Mouse (Mus musculus) left cerebral cortex, adult 6 months (tissue): ENCODE measurements around the gene Madd. TPM values are rescaled to one million over a fixed set of nuclear protein-coding genes. Genes with fewer than 3 reads are reported as not detected.

ENCODE experiments used
- long read RNA-seq, 2 experiments: library from polyadenylated mRNA; unstranded; transcript quantifications; one replicate each; pipeline ENCODE4 v2.0.0; 2019 to 2020
- polyA plus RNA-seq: library from polyadenylated mRNA; unstranded; fragments of <200 nt; fragmentation: Nextera tagmentation; gene quantifications from 2 replicates; pipeline ENCODE4 v1.2.3, GENCODE M21; 2021

Madd gene
- polyA plus RNA-seq, result 32.3 and 41.7 TPM in 2 replicates
- long read RNA-seq, experiment 1, full-length matches to known transcripts, result 10 of 123 reads
- long read RNA-seq, experiment 1, partial matches to known transcripts, result 56 of 123 reads
- long read RNA-seq, experiment 1, other reads (novel, unspliced or antisense), result 57 of 123 reads
- long read RNA-seq, experiment 2, full-length matches to known transcripts, result 2 of 28 reads
- long read RNA-seq, experiment 2, partial matches to known transcripts, result 9 of 28 reads
- long read RNA-seq, experiment 2, other reads (novel, unspliced or antisense), result 17 of 28 reads

DNA sequence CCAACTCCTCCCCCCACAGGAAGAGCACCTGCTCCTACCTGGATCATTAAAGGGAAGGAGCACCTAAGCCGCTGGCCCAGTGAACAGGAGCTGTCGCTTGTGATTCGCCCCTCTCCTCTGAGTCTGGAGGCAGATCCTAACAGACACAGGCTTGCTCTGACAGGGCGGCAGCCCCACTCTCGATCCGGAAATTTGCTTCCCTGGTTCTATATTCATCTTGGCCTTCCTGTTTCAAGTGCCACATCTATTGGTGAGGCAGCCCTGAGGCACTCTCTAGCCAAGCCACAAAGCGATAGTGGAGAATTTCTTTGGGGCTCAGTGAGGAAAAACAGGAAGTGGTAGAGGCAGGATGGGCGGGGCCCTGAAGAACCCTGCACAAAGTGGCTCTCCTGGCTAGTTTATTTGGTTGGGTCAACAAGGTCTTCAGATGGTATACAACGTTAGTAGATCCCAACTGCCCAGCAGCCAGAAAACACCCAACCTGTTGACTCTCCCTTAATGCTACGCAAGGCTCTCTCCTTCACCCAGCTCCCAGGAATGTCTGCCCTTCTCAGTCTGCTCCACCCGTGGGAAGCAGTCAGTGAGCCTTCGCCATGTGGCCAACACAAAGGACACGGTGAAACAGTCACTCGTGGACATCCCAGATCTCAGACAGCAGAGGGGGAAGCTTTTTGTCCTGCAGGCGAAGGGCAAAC, at the start of gene Madd:
Gene Madd (minus strand): TSS at position 127 of the 695 bp plus-strand sequence.

GRCm38 (mm10) chr2:91202222-91202971, 18.8 kb upstream of the Madd start, which contains the start of the genes Nr1h3 and Acp2:
TSS of gene Nr1h3 (minus strand) at chr2:91202834.
TSS of gene Acp2 (plus strand) at chr2:91202885.

GRCm38 (mm10) chr2:91117585-91118275, 65.9 kb downstream of the Madd start, which contains the start of gene Mybpc3:
TSS of gene Mybpc3 (plus strand) at chr2:91118144.

Other genes starting within 250 kb of the Madd start
- 25.2 and 46.6 TPM in 2 replicates for gene Celf1, start 243.5 kb downstream of the Madd start, polyA plus RNA-seq
- 2.5 and 3.7 TPM in 2 replicates for gene Rapsn, start 148.2 kb downstream of the Madd start, polyA plus RNA-seq
- gene Psmc3, start 129.8 kb downstream of the Madd start, polyA plus RNA-seq, result 246 and 259 TPM in 2 replicates
- gene Slc39a13, start 113.4 kb downstream of the Madd start, polyA plus RNA-seq, result 7.8 and 16.0 TPM in 2 replicates
- gene Spi1, start 101.4 kb downstream of the Madd start, polyA plus RNA-seq, result 7.8 and 8.2 TPM in 2 replicates
- 0.05 TPM in 2 replicates for gene Mybpc3, start 65.7 kb downstream of the Madd start, polyA plus RNA-seq
- gene Nr1h3, start 19.0 kb upstream of the Madd start, polyA plus RNA-seq, result 2.9 and 3.7 TPM in 2 replicates
- gene Acp2, start 19.0 kb upstream of the Madd start, polyA plus RNA-seq, result 25.5 and 29.5 TPM in 2 replicates
- gene Ddb2, start 53.1 kb upstream of the Madd start, polyA plus RNA-seq, result 3.7 and 4.1 TPM in 2 replicates
- gene Pacsin3, start 72.1 kb upstream of the Madd start, polyA plus RNA-seq, result 31.2 and 37.6 TPM in 2 replicates
- gene Arfgap2, start 81.1 kb upstream of the Madd start, polyA plus RNA-seq, result 38.0 and 47.1 TPM in 2 replicates